Mouse (Mus musculus): ENCODE data around the gene Svbp.

The Svbp gene

GRCm38 (mm10) chr4:119225719-119226118 is 30.6 kb downstream of the Svbp start:
- TF ChIP-seq GATA4 (IDR thresholded peaks at IDR 0.05; ENCODE audit: insufficient replicate concordance, low read length): no peak

- TF ChIP-seq GATA4 (IDR thresholded peaks at IDR 0.05; ENCODE audit: insufficient replicate concordance, low read length): no peak
These were observed 31.6 kb downstream of the Svbp start for GRCm38 (mm10) chr4:119226751-119227150.

GRCm38 (mm10) chr4:119232410-119233255 is 37.5 kb downstream of the Svbp start, which contains the start of the genes AU022252 and P3h1:
Gene AU022252, minus strand, starts transcription at chr4:119232712.
Gene P3h1, plus strand, starts transcription at chr4:119232915.
- no peak for TF ChIP-seq GATA4 (IDR thresholded peaks at IDR 0.05; ENCODE audit: insufficient replicate concordance, low read length)

GRCm38 (mm10) chr4:119233256-119233901 is 38.3 kb downstream of the Svbp start:
- no peak for TF ChIP-seq GATA4 (IDR thresholded peaks at IDR 0.05; ENCODE audit: insufficient replicate concordance, low read length)

GRCm38 (mm10) chr4:119234348-119234747 is 39.2 kb downstream of the Svbp start:
- TF ChIP-seq GATA4 (IDR thresholded peaks at IDR 0.05; ENCODE audit: insufficient replicate concordance, low read length): no peak

GRCm38 (mm10) chr4:119238661-119239060 is 43.6 kb downstream of the Svbp start:
- no peak for TF ChIP-seq GATA4 (IDR thresholded peaks at IDR 0.05; ENCODE audit: insufficient replicate concordance, low read length)

- TF ChIP-seq GATA4 (IDR thresholded peaks at IDR 0.05; ENCODE audit: insufficient replicate concordance, low read length): no peak
These were observed 44.1 kb downstream of the Svbp start for GRCm38 (mm10) chr4:119239181-119239682.

GRCm38 (mm10) chr4:119241664-119242063 is 46.6 kb downstream of the Svbp start:
- TF ChIP-seq GATA4 (IDR thresholded peaks at IDR 0.05; ENCODE audit: insufficient replicate concordance, low read length): no peak

GRCm38 (mm10) chr4:119242571-119242970 is 47.5 kb downstream of the Svbp start:
- no peak for TF ChIP-seq GATA4 (IDR thresholded peaks at IDR 0.05; ENCODE audit: insufficient replicate concordance, low read length)

- TF ChIP-seq GATA4 (IDR thresholded peaks at IDR 0.05; ENCODE audit: insufficient replicate concordance, low read length): no peak
These were observed 49.5 kb downstream of the Svbp start for GRCm38 (mm10) chr4:119244468-119245240.

- no peak for TF ChIP-seq GATA4 (IDR thresholded peaks at IDR 0.05; ENCODE audit: insufficient replicate concordance, low read length)
These were observed 50.5 kb downstream of the Svbp start for GRCm38 (mm10) chr4:119245556-119245955.

- TF ChIP-seq GATA4 (IDR thresholded peaks at IDR 0.05; ENCODE audit: insufficient replicate concordance, low read length): no peak
These were observed 50.9 kb downstream of the Svbp start for GRCm38 (mm10) chr4:119245961-119246360.

- TF ChIP-seq GATA4 (IDR thresholded peaks at IDR 0.05; ENCODE audit: insufficient replicate concordance, low read length): no peak
These were observed 51.7 kb downstream of the Svbp start for GRCm38 (mm10) chr4:119246688-119247225.

GRCm38 (mm10) chr4:119247462-119248235 is 52.5 kb downstream of the Svbp start:
- no peak for TF ChIP-seq GATA4 (IDR thresholded peaks at IDR 0.05; ENCODE audit: insufficient replicate concordance, low read length)
